Mouse (Mus musculus) urinary bladder, postnatal 25 days (tissue): Measurements from ENCODE around the gene Mns1.
A peak's percentile ranks its signal among the peaks of the same experiment; 100 is the strongest.

Experiments used
- DNase-seq: peaks from one replicate; pipeline ENCODE4 v3.0.0; 2022; ENCODE audit warnings: low spot score

Gene Mns1

DNA sequence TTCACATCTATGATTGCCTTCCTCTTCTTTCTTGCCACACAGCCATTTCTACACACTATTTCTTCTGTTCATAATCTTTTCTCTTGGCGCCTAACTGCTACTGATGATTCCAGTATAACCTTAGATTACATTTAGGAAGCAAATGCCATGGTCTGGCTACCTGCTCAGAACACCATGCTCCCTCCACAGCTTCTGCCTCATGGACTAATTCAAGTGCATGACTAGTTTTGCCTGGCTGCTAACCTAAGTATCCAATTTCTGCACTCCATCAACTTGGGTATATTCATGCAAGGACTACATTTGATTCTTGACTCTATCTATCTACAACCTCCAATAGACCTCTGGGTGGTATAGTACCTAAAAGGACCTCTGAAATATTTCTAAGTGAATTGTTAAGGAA, 32.0 kb downstream of the Mns1 start:
- DNase-seq = no peak

GRCm38 (mm10) chr9:72475511-72475910, 37.7 kb downstream of the Mns1 start:
- DNase-seq = no peak

GRCm38 (mm10) chr9:72477306-72477705, 39.5 kb downstream of the Mns1 start:
- no peak for DNase-seq

DNA sequence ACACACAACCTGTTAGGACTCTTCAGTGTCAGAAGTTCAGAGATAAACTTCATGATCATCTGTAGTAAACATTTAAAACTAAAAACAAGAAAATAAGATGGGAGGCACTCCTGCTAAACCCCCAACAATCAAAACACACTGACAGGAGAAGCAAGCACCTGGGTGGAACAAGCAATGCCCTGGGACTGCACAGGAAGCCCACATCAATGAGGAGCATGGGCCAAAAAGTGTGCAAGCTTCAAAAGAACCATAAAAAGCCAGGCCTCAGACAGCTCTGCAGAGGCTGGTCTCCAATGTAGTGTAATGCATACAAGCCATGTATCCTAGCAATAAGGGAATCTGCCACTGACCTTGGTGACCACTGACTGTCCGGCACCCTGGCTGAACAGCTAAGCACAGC, 41.5 kb downstream of the Mns1 start:
- no peak for DNase-seq

- DNase-seq = no peak
These were observed 50.7 kb downstream of the Mns1 start for GRCm38 (mm10) chr9:72488523-72488922.

- no peak for DNase-seq
These were observed 51.3 kb downstream of the Mns1 start for GRCm38 (mm10) chr9:72489131-72489530.

- peak; percentile 94 for DNase-seq
These were observed 53.9 kb downstream of the Mns1 start for GRCm38 (mm10) chr9:72491559-72492193.

DNA sequence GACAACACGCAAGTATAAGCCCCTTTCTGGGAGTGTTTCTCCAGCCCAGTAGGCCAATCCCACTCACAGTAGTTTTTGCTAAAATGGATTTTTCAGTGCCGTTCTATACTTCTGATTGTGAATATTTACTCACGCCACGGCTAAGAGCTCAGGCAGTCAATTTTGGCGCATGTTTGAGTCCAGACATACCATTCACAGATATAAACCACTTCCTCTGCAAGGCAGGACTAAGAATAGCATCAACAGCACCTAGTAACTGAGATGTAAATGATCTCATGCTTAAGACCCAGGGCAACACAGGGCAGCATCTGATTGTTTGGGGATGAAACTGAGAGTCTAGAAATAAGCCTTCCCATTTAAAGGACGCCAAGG, 54.4 kb downstream of the Mns1 start, which contains the start of gene Tex9:
Gene Tex9, minus strand, starts transcription at position 19 of the 372 bp plus-strand sequence.
- no peak for DNase-seq

- DNase-seq = no peak
These were observed 55.7 kb downstream of the Mns1 start for GRCm38 (mm10) chr9:72493465-72493864.

- DNase-seq = no peak
These were observed 56.3 kb downstream of the Mns1 start for GRCm38 (mm10) chr9:72493984-72494685.

DNA sequence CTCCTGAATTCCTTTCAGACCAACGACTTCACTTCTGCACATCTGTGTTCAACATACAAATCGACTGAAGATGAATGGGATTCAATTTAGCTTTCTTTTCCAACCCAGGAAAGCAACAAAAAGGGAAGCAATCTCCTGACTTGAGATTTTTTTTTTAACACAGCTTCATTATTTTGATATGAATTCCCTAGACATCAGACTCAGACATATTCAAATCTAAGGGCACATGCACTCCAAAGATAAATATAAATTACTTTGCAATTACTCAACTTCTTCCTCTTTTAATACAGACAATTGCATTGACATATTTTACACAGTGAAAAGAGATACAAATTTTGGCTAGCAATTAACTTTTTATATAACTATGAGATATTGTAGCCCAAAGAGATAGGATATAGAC, 58.9 kb downstream of the Mns1 start:
- DNase-seq = no peak

GRCm38 (mm10) chr9:72497171-72497570, 59.4 kb downstream of the Mns1 start:
- no peak for DNase-seq
